Mouse (Mus musculus) hindlimb bud, embryonic 11.5 days (tissue): ENCODE results near the gene Cux1.

Source experiments
- DNase-seq: peaks from one replicate; pipeline ENCODE4 v3.0.0-alpha.2; 2012; ENCODE audit warnings: low read depth, low spot score; ENCODE audit errors: extremely low spot score

Gene Cux1

GRCm38 (mm10) chr5:136332786-136333462 is 234.4 kb downstream of the Cux1 start:
- no peak for DNase-seq

- no peak for DNase-seq
Measured at GRCm38 (mm10) chr5:136327736-136328135, 239.6 kb downstream of the Cux1 start.

- no peak for DNase-seq
Measured at GRCm38 (mm10) chr5:136326626-136327025, 240.7 kb downstream of the Cux1 start.

GRCm38 (mm10) chr5:136324506-136324905 is 242.8 kb downstream of the Cux1 start:
- no peak for DNase-seq

- DNase-seq: no peak
Measured at GRCm38 (mm10) chr5:136321378-136321777, 245.9 kb downstream of the Cux1 start.

- DNase-seq: no peak
Measured at GRCm38 (mm10) chr5:136312566-136312965, 254.7 kb downstream of the Cux1 start.

- no peak for DNase-seq
Measured at GRCm38 (mm10) chr5:136312166-136312565, 255.1 kb downstream of the Cux1 start.

- DNase-seq: no peak
Measured at GRCm38 (mm10) chr5:136306254-136306653, 261.0 kb downstream of the Cux1 start.

GRCm38 (mm10) chr5:136303409-136303983 is 263.8 kb downstream of the Cux1 start:
- no peak for DNase-seq

- no peak for DNase-seq
Measured at GRCm38 (mm10) chr5:136300880-136301279, 266.4 kb downstream of the Cux1 start.

- DNase-seq: no peak
Measured at GRCm38 (mm10) chr5:136297691-136298090, 269.6 kb downstream of the Cux1 start.

- DNase-seq: no peak
Measured at GRCm38 (mm10) chr5:136296911-136297310, 270.4 kb downstream of the Cux1 start.

- DNase-seq: no peak
Measured at GRCm38 (mm10) chr5:136292971-136293418, 274.3 kb downstream of the Cux1 start.

GRCm38 (mm10) chr5:136292361-136292760 is 274.9 kb downstream of the Cux1 start:
- no peak for DNase-seq

GRCm38 (mm10) chr5:136291562-136291961 is 275.7 kb downstream of the Cux1 start:
- no peak for DNase-seq

- no peak for DNase-seq
Measured at GRCm38 (mm10) chr5:136289776-136290175, 277.5 kb downstream of the Cux1 start.

GRCm38 (mm10) chr5:136288351-136289081 is 278.8 kb downstream of the Cux1 start:
- DNase-seq: no peak

- DNase-seq: no peak
Measured at GRCm38 (mm10) chr5:136286566-136286965, 280.7 kb downstream of the Cux1 start.

- DNase-seq: no peak
Measured at GRCm38 (mm10) chr5:136285106-136285505, 282.2 kb downstream of the Cux1 start.

- DNase-seq: no peak
Measured at GRCm38 (mm10) chr5:136281351-136281750, 285.9 kb downstream of the Cux1 start.

GRCm38 (mm10) chr5:136274739-136275138 is 292.6 kb downstream of the Cux1 start:
- no peak for DNase-seq

GRCm38 (mm10) chr5:136269937-136270336 is 297.4 kb downstream of the Cux1 start:
- DNase-seq: no peak
